Mouse (Mus musculus): ENCODE measurements around the gene Ncbp2.

Ncbp2 gene

DNA sequence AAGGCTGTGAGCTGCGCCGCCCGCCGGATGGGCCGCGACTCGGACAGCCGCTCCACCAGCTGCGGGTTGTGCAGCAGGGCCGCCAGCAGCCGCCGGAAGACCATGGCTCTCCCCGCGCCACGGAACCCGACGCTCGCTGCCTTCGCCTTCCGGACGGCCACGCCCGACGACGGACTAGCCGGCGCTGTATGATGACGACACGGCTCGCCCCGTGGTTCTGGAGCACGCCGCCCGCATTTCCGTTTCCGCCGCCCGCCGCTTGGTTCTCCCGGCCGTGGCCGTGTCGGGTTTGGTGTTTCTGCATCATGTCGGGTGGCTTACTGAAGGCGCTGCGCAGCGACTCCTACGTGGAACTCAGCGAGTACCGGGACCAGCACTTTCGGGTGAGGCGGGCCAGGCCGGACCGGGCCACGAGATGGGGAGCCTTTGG lies at the start of gene Ncbp2, which contains the start of gene 0610012G03Rik:
Gene Ncbp2, plus strand, starts transcription at position 169 of the 430 bp plus-strand sequence.
Gene 0610012G03Rik, minus strand, starts transcription at position 150 of the 430 bp plus-strand sequence.
- DNase-seq (ENCODE audit: low spot score in 2 of 2) = peak; percentile 92 to 94

DNA sequence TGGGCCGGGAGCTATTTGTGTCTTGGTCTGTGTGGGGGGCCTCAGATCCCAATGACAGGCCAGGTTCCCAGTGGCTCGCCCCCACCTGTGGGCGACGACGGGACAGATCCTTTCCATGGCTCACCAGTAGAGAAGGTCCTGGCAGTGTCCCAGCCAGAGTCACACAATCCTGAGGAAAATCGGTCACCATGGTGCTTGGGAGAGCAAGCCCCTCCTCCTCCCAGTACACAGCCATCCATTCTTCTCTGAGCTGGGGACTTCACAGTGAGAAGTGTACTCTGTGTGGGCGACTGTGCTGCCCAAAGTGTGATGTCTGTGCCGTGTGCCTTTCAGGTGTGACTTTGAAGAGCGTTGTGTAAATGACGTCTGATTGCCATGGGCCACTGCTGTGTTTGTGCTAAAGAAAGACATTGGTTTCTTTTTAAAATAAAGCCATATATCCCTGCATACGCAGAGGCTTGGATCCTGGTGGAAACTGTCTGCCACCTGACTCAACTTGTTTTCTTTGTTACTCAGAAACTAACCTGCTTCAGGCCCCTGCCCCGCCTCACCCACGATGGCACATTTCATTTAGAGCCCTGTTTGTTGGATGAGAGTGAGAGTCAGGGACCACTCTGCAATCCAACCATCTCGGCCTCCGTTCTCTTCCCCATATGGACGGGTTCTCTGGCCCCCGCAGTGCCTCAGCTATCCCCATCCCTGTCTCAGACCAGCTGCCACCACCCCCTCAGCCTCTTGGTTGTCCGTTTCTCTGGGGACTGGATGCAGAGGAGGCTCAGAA lies 49.6 kb upstream of the Ncbp2 start:
- no peak for DNase-seq (ENCODE audit: low spot score in 2 of 2)

DNA sequence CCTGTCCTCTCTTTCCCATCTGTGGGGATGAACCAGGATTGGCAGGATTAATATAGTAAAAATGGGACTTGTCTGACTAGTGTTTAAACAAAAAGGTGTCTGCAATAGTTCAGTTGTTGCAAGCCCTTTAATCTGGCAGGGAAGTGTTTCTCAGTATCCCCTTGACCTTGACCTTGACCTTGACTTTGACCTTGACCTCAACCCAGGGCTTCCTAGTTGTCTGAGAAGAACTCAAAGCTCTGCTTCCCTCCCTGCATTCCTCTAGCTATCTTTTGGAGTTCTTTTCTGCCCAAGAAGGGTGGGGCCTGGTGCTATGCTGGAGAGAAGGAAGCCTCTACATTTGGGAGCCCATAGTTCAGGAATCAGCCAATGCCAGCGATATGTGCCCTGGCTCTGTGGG lies 46.4 kb upstream of the Ncbp2 start:
- DNase-seq (ENCODE audit: low spot score in 2 of 2) = no peak

DNA sequence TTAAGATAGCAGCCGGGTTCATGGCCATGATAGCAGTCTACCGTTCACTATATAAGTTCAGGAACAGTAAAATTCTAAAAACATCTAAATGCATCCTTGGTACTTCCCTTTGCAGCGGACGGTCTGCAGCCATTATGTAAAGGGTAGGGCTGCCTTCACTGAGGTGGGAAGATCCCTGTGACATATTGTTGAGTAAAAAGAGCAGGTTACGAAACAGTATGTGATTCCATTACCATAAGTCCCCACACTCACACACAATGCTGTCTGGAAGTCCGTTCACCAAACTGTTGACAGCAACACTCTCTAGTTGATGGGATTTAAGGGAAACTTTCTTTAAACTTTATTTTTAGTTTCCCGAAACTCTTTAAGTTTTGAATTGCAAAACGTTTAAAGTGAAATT lies 45.1 kb upstream of the Ncbp2 start:
- DNase-seq (ENCODE audit: low spot score in 2 of 2) = no peak

DNA sequence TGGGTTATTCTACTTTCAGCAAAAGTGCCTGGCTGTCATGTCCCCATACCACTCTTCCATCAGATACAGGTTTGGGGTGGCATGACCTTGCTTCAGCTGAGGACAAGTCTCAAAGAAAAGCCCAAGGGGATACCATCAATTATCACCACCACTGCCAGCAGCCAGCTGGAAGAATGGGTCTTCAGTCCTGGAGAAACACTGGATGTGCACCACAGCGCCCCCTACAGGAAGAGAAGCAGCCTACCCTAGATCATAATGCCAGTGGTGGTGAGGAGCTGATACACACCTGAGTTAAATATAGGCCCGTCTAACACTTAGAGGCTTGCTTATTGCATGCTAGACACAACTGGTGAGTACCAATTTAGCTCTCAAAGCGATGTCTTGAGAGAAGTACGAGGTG lies 43.0 kb upstream of the Ncbp2 start:
- DNase-seq (ENCODE audit: low spot score in 2 of 2) = peak in 1 of 2 experiments; percentile 15

DNA sequence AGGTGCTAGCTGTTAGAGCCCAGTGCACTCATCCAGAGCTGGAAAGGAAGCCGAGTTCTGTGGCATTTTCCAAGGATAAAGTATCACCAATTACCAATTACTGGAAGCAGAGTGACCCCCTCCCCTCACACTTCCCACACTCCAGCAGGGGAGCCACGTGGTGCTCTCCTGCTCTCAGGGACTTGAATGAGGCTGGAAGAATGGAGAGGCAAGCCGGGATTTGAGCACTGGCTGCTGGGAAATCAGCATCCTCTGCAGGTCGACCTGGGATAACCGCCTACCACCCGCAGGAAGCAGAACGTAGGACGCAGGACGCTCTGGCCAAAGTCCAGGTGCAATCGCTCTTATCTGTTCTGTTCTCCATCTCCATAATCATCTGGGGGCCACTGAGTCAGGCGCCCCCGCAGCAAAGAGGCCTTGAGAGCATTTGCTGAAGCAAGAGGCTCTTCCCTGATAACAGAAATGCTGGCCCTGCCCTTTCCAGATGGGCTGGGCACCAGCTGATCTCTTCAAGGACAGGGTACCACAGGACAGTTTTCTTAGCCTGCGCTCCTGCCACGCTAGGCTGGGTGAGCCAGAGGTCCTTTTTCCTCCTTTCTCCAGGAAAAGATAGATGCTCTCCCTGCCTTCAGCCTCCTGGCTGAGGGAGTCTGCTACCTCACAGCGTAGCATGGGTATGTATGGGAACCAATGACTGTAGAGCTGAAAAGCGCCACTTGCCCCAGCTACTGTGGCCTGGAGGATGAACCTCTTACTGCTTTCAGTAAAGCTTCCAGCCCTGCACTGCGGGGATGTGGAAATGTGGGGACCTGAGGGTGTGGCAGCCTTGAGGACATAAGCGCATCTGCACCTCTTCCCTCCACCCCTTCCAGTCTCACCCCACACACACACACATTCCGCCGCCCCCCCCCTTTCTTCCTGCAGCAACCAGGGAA lies 42.2 kb upstream of the Ncbp2 start:
- no peak for DNase-seq (ENCODE audit: low spot score in 2 of 2)

DNA sequence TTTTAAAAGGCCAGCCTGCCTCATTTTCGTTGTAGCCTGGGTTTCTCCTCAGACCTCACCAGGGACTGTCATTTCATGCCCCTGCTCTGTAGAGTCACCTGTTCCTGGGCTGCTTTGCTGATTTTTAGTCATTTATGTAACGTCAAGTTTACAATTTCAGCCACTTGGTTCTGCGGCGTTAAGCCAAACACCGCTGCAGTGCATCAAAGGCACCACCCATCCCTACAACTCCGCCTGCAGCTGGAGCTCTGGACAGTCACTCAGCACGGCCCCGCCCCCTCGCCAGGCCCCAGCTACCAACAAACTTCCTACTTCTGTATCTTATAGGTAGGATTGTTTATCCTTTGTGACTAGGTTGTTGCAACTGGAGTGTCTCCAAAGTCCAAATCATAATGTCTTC lies 41.4 kb upstream of the Ncbp2 start:
- no peak for DNase-seq (ENCODE audit: low spot score in 2 of 2)

DNA sequence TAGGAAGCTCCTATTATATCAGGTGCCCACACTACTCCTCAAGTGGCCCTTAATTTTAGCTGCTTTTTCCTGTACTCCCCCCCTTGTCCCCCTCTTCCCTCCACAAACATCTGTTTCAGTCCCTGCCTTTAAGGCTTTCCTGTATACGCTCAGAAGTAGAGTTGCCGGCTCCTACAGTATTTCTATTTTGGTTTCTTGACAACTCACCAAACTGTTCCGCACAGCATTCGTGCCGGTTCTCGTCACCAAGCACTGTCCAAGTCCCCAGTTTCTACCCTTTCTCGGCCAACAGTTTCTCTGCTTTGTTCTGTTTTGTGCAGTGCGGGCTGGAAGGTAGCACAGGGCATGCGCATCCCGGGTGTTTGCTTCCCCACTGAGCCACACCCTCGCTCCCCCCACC lies 39.4 kb upstream of the Ncbp2 start:
- no peak for DNase-seq (ENCODE audit: low spot score in 2 of 2)

DNA sequence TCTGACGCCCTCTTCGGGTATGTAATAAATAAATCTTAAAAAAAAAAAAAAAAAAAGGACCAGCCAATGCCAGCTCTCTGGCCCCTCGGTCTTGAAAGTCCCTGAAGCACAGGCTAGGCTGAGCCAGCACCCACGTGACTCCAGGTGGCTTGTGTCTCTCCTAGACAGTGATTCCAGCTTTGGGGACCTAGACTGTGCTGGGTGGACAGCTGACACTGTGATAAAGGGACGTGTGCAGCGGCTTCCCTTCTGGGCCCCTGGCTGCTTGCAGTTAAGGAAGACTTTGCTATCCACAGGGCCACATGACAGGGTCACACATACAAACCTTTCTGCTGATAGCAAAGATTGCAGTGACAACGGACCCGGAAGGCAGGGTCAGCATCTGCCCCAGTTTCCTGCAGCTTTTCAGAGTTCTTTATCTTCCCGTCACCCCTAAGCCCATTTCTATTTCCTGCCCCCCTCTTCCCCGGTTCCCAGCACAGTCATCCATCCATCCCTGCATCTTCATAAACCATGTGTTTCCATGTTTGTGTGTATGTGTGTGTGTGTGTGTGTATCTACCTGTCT lies 37.9 kb upstream of the Ncbp2 start:
- no peak for DNase-seq (ENCODE audit: low spot score in 2 of 2)

DNA sequence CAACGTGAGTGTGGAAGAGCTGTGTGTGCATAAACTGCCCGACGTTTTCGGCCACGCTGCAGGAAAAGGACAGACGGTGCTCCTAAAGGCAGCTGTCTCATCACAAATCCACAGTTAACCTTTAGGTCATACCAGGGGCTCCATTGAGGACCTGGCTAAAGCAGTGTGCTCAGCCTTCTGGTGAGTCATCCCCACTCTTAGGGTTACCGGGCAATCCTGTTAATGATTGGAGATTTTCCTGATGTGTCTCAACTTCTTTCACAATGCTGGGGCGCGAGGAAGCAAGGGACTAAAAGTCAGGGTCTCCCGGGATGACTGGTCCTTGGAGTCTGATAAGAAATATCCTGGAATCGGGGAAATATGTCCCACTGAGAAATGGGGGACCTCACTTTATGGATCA lies 30.5 kb upstream of the Ncbp2 start:
- no peak for DNase-seq (ENCODE audit: low spot score in 2 of 2)

DNA sequence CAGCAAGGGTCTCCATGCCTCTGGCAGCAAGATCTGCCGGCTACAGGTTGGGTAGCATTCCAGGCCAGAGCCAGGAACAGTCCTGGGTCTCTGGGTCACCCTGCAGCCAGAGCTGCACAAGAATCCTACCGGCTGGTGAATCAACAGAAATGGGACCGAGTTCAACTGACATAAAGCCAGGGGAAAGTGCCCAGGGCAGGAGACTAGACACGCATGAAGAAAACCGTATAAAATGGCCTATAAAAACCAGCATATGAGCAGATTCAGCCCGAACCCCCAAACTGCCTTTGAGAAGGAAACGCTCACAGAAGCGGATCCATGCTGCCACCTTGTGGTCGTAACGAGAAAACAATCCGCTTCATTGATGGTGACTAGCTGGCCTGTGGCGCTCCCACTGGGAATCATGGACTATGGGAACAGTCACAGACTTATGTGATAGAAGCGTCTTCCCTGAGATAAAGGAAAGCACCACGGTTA lies 30.0 kb upstream of the Ncbp2 start:
- DNase-seq (ENCODE audit: low spot score in 2 of 2) = peak; percentile 39 to 65

DNA sequence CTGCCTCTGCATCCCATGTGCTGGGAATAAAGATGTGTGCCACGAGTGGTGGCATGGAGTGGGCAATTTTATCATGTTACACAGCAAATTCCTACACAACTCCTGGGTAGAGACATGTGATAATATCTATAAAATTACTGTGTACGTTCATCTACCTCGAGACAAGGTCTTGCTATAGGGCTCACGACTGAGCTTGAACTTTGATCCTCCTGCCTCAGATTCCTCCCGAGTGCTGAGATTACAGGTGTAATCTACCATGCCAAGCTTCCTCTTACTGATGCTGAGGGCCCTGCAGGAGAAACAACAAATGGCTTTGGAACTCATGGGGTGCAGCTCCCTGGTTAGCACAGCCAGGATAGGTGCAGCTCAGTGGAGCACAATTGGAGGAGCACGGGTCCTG lies 23.9 kb upstream of the Ncbp2 start:
- no peak for DNase-seq (ENCODE audit: low spot score in 2 of 2)

DNA sequence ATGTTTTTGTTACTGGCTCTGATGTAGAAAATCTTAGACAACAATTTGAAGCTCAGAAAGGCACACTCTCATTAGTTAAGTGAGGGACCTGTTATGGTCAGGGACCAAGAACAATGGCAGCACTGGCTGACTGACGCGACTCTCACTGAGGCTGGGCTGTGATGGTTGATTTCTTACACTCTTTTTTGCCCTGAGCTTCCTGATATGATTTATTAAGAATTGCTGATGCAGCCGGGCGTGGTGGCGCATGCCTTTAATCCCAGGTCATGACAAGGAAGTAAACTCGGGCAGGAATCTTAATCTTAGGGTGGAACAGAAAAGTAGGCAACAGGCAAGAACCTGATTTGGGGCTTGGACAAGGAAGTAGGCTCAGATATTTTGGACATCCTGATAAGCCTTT lies 22.2 kb upstream of the Ncbp2 start:
- DNase-seq (ENCODE audit: low spot score in 2 of 2) = no peak

DNA sequence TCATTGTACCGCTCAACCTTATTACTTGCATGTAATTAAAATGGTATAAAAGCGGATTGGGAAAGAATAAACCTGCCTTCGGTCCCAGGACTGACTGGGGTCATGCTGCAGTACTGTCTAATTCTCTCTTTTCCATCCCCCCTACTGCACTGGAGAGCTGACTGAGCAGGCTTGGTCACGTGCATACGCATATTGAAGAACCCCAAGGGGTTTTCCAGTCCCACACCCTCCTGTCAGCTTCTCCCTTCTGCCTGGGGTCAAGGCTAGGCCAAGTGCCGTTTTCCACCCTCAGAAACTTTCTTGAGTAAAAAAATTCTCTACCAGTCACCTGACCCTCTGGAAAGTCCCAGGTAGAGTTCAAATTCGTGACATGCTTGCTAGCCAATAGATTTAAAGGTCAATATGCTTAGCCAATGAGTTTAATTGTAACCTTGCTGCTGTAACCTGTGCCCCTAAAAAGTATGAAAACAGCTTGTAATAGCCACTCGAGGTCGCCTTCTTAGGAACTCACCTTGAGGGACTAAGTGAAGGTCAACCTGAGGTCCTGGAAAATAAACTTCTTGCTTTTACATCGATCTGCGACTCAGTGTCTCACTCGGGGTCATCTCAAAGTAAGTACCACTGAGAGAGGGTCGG lies 21.6 kb upstream of the Ncbp2 start:
- DNase-seq (ENCODE audit: low spot score in 2 of 2) = no peak

DNA sequence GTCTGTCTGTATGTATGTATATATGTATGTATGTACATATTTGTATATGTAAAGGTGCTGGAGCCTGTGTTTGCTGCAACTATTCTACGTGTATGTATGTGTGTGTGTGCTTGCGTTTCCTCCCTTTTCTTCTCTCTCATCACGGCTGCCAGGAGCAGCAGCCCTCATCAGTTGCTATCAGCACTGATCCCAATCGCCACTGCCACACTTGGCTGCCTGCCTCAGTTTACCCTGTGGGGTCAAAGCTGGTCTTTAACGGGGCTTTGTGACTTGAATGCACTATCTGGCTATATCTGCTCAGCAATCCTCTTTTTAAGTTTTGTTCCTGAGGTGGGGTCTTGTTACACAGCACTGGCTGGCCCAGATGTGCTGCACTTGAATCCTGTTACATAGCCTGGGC lies 20.9 kb upstream of the Ncbp2 start:
- DNase-seq (ENCODE audit: low spot score in 2 of 2) = no peak

DNA sequence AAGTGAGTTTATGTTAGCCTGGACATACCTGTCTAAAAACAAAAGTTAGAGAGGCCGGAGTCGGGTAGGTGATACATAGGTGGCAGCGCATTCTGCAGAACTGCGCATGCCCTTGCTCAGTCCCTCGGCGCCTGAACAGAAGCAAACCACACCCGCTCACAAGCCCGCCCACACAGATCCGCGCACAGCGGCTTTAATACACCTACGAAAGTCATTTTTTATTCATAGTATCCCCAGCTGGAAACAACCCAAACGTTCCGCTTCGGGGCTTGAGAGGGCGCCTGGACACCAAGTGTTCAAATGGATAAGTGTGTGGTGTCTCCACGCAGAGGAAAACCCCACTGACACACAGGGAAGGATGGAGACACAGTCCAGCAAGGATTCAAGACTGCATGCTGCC lies 17.0 kb upstream of the Ncbp2 start:
- DNase-seq (ENCODE audit: low spot score in 2 of 2) = no peak

DNA sequence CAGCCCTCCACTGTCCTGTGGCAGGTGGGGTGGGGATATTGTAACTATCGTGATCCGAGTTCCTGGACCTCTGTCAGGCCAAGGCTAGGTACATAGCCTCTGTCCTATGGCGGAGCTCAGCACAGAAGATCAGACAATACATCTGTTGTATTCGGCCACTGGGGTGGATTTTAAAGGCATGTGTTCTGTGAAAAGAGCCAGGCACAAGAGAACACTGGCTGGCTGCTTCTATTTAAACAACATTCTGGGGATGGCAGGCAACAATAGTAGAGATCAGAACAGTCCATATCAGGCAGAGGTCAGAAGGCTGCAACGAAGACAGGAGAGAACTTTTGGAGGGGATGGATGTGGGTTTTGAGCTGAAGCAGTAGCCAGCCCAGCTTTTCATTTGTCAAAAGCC lies 16.1 kb upstream of the Ncbp2 start:
- DNase-seq (ENCODE audit: low spot score in 2 of 2) = no peak

DNA sequence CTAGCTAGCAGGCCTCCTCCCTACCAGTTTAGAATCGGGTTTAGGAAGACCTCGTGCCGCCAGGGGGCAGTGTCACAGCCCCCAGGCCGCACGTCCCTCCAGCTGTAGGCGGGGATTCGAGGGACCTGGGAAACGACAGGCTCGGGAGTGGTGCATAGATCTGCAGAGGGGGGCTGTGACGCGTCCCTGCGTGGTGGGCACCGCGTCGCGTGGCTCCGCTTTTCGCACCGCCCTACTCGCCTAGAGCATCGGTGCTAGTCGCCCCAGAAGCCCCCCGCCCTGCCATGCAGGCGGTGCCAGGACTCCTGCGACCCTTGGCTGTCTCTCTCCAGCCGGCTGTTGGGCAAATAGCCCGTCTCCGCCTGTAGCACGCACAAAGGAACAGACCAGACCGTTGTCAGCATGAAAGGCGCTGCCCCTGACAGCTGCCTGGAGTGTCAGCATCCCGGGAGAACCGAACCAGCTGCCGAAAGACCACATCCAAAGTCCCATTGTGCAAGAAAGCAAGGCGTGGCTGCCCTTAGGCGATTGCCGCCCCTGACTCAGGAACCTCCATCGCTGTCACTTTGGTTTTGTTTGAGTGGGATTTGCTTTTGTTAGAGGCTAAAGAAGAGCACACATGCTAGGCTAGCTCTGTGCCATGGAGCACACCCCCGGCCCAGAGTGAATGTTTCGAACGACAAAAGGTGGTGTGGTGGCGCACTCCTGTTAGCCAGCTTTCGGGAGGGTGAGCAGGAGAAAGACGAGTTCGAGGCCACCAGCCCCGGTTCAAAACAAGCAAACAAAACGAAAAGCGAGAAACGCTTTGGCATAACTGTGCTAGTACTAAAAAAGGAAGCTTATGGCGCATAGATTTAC lies 15.2 kb upstream of the Ncbp2 start:
- peak; percentile 57 to 66 for DNase-seq (ENCODE audit: low spot score in 2 of 2)

DNA sequence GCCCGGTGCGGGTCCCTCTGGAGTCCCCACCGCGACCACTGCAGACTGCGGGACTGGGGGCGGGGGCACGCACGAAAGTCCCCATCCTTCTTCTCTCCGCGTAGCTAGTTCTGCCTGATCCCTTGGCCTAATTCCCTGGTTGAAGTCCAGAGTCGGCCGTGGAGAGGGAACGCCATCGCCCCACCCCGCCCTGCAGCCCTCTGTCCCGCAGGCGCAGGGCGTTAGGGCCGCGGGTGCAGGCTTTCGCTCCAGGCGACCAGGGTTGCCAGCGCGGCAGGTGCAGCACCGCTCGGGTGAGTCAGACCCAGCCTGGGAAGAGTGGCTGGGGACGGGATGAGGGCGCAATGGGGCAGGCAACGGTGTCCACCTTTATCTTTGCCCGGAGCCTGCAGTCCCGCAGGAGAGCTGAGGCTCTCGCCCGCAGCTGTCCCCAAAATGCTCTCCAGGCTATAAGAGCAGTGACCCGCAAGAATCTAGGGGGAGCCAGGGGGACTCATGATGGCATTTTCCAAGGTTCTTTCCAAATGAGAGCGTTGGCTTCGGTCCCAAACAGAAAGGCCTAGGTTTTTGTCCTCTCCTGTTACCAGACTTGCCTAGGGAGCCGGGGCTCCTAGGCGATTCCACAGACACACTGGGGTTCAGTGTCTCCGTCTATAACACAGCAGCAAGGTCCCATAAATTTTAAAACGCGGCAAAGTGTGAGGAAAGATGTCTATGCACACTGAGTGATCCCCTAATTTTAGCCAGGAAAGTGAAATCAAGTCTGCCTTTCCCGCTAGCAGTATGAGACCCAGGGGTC lies 14.4 kb upstream of the Ncbp2 start, which contains the start of gene Pigz:
Gene Pigz, plus strand, starts transcription at position 101 of the 799 bp plus-strand sequence.
- DNase-seq (ENCODE audit: low spot score in 2 of 2) = no peak

DNA sequence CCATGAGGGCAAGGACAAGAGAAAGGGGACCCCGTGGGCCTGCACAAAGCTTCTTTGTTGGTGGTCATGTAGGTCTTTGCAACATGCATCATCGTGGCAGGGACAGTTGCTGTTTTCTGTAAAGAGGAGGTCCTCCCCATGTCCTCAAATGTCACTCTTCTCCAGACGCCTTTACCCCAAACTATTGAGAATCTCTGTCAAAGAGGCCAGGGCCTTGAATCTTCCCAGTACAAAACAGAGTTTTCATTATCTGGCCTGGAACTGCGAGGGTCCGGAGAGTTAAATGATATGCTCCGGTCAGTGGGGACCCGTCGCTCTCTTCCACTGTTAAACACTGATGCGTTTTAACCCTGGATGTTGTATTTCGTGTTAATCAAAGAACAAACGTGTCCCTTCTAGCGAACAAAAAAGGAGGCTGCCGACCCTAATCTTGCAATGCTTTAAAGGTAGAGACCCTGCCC lies 13.7 kb upstream of the Ncbp2 start:
- no peak for DNase-seq (ENCODE audit: low spot score in 2 of 2)
